Mouse (Mus musculus) ES-Bruce4 (cell line): Measurements from ENCODE around the gene Frs3. TPM values are rescaled to one million over a fixed set of nuclear protein-coding genes. Genes with fewer than 3 reads are reported as not detected.

Source experiments
- H3K27ac ChIP-seq: 2 replicates; pipeline ENCODE4 v1.5.1; 2012; ENCODE audit warnings: low read length, inconsistent platforms; ENCODE audit not compliant: insufficient read depth
- H3K27me3 ChIP-seq: 2 replicates; pipeline ENCODE4 v1.6.1; 2012; ENCODE audit warnings: mild to moderate bottlenecking, low read length, inconsistent platforms; ENCODE audit not compliant: control insufficient read depth, poor library complexity, insufficient read depth, severe bottlenecking
- H3K36me3 ChIP-seq: 2 replicates; pipeline ENCODE4 v1.6.1; 2012; ENCODE audit warnings: inconsistent platforms, mild to moderate bottlenecking, low read length, moderate library complexity; ENCODE audit not compliant: control insufficient read depth, poor library complexity, insufficient read depth, severe bottlenecking
- H3K4me1 ChIP-seq: one replicate; pipeline ENCODE4 v1.8.1; 2011; ENCODE audit warnings: low read length; ENCODE audit not compliant: control insufficient read depth, insufficient read depth
- H3K4me3 ChIP-seq: 2 replicates; pipeline ENCODE4 v1.5.1; 2011; ENCODE audit warnings: low read depth, mild to moderate bottlenecking, low read length
- H3K9ac ChIP-seq: 2 replicates; pipeline ENCODE4 v1.6.1; 2012; ENCODE audit warnings: low read depth, mild to moderate bottlenecking, inconsistent platforms; ENCODE audit not compliant: poor library complexity, severe bottlenecking
- H3K9me3 ChIP-seq: replicated peaks from 2 replicates; pipeline ENCODE4 v1.6.1; 2012; ENCODE audit warnings: mild to moderate bottlenecking, low read length, inconsistent platforms; ENCODE audit not compliant: control insufficient read depth, poor library complexity, insufficient read depth, severe bottlenecking
- CTCF ChIP-seq: IDR thresholded peaks from one replicate; pipeline ENCODE4 v1.8.1; 2011; ENCODE audit warnings: low read depth, low read length
- EP300 ChIP-seq: IDR thresholded peaks from 2 replicates; pipeline ENCODE4 v1.6.1; 2011; ENCODE audit warnings: low read depth, low read length; ENCODE audit not compliant: insufficient read depth
- POLR2A ChIP-seq: IDR thresholded peaks from one replicate; pipeline ENCODE4 v1.8.1; 2011; ENCODE audit warnings: low read length; ENCODE audit not compliant: insufficient read depth
- polyA plus RNA-seq: library from polyadenylated mRNA; stranded (reverse); fragments of >200 nt; gene quantifications from 2 replicates; pipeline ENCODE4 v1.2.4, GENCODE M21; 2011; ENCODE audit warnings: low read depth; ENCODE audit not compliant: missing spikeins, insufficient read depth, insufficient read length

Gene Frs3
- polyA plus RNA-seq, 1 experiment = 14.0 TPM

- Histone ChIP-seq H3K27ac (no peak overlapping the region), H3K36me3 (no peaks in the 10 kb centered on the region), H3K9ac (no peak overlapping the region), H3K4me3 (no peak overlapping the region), H3K4me1 (no peaks in the 10 kb centered on the region), H3K9me3 (no peaks in the 10 kb centered on the region), H3K27me3 (no peaks in the 10 kb centered on the region)
- TF ChIP-seq EP300 (no peak), POLR2A (no peak), CTCF (no peak)
Measured at GRCm38 (mm10) chr17:47655697-47656096, 33.1 kb upstream of the Frs3 start.

- TF ChIP-seq POLR2A (no peak), CTCF (no peak), EP300 (no peak)
- H3K36me3 ChIP-seq = no peaks in the 10 kb centered on the region
- no peak overlapping the region for H3K27ac ChIP-seq
- H3K9me3 ChIP-seq = no peaks in the 10 kb centered on the region
- H3K9ac ChIP-seq = no peak overlapping the region
- no peaks in the 10 kb centered on the region for H3K4me1 ChIP-seq
- no peaks in the 10 kb centered on the region for H3K27me3 ChIP-seq
- H3K4me3 ChIP-seq = no peak overlapping the region
Measured at GRCm38 (mm10) chr17:47657901-47658300, 30.9 kb upstream of the Frs3 start.

GRCm38 (mm10) chr17:47658741-47659243, 30.0 kb upstream of the Frs3 start:
- H3K9me3 ChIP-seq = no peaks in the 10 kb centered on the region
- H3K27ac ChIP-seq = no peak overlapping the region
- TF ChIP-seq EP300 (no peak), POLR2A (no peak), CTCF (no peak)
- H3K27me3 ChIP-seq = no peaks in the 10 kb centered on the region
- no peaks in the 10 kb centered on the region for H3K36me3 ChIP-seq
- no peak overlapping the region for H3K4me3 ChIP-seq
- no peak overlapping the region for H3K9ac ChIP-seq
- no peaks in the 10 kb centered on the region for H3K4me1 ChIP-seq

- no peak overlapping the region for H3K9ac ChIP-seq
- no peaks in the 10 kb centered on the region for H3K27me3 ChIP-seq
- no peak overlapping the region for H3K27ac ChIP-seq
- H3K9me3 ChIP-seq = no peaks in the 10 kb centered on the region
- H3K4me3 ChIP-seq = no peak overlapping the region
- H3K36me3 ChIP-seq = no peaks in the 10 kb centered on the region
- TF ChIP-seq CTCF = no peak
- TF ChIP-seq POLR2A = no peak
- no peak for TF ChIP-seq EP300
- H3K4me1 ChIP-seq = no peaks in the 10 kb centered on the region
Measured at GRCm38 (mm10) chr17:47663009-47663713, 25.7 kb upstream of the Frs3 start.

GRCm38 (mm10) chr17:47664474-47664873, 24.4 kb upstream of the Frs3 start:
- H3K27ac ChIP-seq = no peak overlapping the region
- no peak overlapping the region for H3K4me3 ChIP-seq
- no peak overlapping the region for H3K9ac ChIP-seq
- no peaks in the 10 kb centered on the region for H3K4me1 ChIP-seq
- H3K27me3 ChIP-seq = no peaks in the 10 kb centered on the region
- H3K9me3 ChIP-seq = no peaks in the 10 kb centered on the region
- TF ChIP-seq CTCF (no peak), POLR2A (no peak), EP300 (no peak)
- H3K36me3 ChIP-seq = no peaks in the 10 kb centered on the region

- Histone ChIP-seq H3K9me3 (no peaks in the 10 kb centered on the region), H3K36me3 (no peaks in the 10 kb centered on the region), H3K4me1 (peaks cover 4% of the 10 kb centered on the region), H3K27ac (no peak overlapping the region), H3K4me3 (no peak overlapping the region), H3K9ac (no peak overlapping the region), H3K27me3 (no peaks in the 10 kb centered on the region)
- TF ChIP-seq POLR2A (no peak), EP300 (no peak), CTCF (no peak)
Measured at GRCm38 (mm10) chr17:47669166-47669565, 19.7 kb upstream of the Frs3 start.
